Mouse (Mus musculus): Measurements from ENCODE around the gene 2310057M21Rik. TPM values are rescaled to one million over a fixed set of nuclear protein-coding genes. Genes with fewer than 3 reads are reported as not detected.
"Not testable (repeated sequence)": the region's sequence is repeated elsewhere in the genome, so short reads cannot be mapped to it uniquely, and the experiment has no call there.

The 2310057M21Rik gene
- 15.4 and 16.1 TPM in 2 replicates for polyA plus RNA-seq (2015; fragmentation: Nextera tagmentation; extraction: Ambion mirVana)

- Histone ChIP-seq H3K27me3 (no peaks in the 10 kb centered on the region), H3K9ac (peak within 1 kb of the TSS; percentile 88), H3K4me3 (peak within 1 kb of the TSS; percentile 86), H3K36me3 (peaks cover 16% of the 10 kb centered on the region), H3K9me3 (replicated peaks) (no peaks in the 10 kb centered on the region), H3K27ac (peak within 1 kb of the TSS; percentile 97), H3K4me2 (peak within 1 kb of the TSS; percentile 93), H3K4me1 (replicated peaks) (peaks cover 16% of the 10 kb centered on the region)
- ATAC-seq (replicated peaks; ENCODE audit: insufficient number of reproducible peaks, insufficient read depth, low FRiP score, low read depth), result peak; percentile 97
- WGBS, result under 1% methylated on average over 55 of the region's 55 CpGs
Measured at GRCm38 (mm10) chr7:131362615-131363300, at the start of gene 2310057M21Rik. Gene 2310057M21Rik (minus strand): TSS chr7:131362759.

DNA sequence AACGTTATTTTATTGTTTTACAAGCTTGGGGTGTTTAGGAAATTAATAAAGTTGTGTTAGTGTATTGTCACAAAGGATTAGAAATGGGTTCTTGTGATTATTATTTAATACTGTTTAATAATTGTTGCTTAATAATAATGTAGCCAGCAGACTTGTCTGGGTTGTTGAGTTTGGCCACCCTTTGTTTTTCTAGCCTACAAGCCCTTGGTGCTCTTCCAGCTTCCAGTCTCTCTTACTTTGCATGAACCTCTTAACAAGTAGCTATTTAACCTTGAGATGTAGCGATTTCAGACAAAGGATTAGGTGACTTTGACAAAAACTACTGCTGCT is 49.3 kb upstream of the 2310057M21Rik start:
- Histone ChIP-seq H3K27ac (no peak overlapping the region), H3K9ac (no peak overlapping the region), H3K4me2 (peak overlapping the region; percentile 21; the same call in 1 of the 2 replicates), H3K4me1 (replicated peaks) (peaks cover 18% of the 10 kb centered on the region), H3K4me3 (no peak overlapping the region), H3K36me3 (no peaks in the 10 kb centered on the region), H3K27me3 (no peaks in the 10 kb centered on the region), H3K9me3 (replicated peaks) (no peaks in the 10 kb centered on the region)
- no peak for ATAC-seq (replicated peaks; ENCODE audit: insufficient number of reproducible peaks, insufficient read depth, low FRiP score, low read depth)
- WGBS, result 49% methylated on average over 2 of the region's 2 CpGs

DNA sequence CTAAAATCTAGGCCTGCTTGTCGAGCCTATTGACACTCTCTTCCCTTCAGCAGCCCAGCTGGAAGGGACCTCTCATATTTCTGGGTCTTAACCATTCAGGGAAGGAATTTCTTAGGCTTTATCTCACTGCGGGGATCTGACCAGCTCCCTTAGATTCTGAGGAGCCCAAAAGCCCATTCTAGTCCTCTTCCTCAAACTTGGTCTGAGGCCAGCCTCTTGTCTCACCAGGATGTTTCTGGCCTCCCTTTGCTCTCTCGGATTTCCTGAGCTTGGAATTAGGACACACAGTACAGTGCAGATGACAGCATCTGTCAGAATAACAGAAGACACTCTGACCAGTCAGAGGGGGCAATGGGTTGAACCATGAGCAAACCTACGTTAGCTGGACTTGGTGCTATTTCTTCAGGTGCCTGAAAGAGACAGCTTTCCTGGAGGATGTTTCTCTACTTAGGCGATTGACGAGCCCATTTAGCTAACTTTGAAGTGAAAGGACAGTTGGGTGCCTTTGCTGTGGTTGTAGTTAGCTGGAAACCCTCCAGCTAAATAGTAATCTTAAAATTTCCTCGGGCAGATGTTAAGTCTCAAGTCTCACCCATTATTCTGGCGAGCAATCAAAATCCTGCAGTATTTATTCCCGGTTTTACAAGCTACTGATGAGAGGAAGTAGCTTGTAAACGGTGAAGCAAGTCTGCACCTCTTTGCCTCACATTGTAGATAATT is 48.8 kb upstream of the 2310057M21Rik start:
- H3K4me3 ChIP-seq, result peak overlapping the region; percentile 91
- H3K4me1 ChIP-seq (replicated peaks), result peaks cover 18% of the 10 kb centered on the region
- H3K36me3 ChIP-seq, result no peaks in the 10 kb centered on the region
- 33% methylated on average over 10 of the region's 10 CpGs for WGBS
- H3K27ac ChIP-seq, result peak overlapping the region; percentile 80
- no peaks in the 10 kb centered on the region for H3K9me3 ChIP-seq (replicated peaks)
- no peaks in the 10 kb centered on the region for H3K27me3 ChIP-seq
- H3K4me2 ChIP-seq, result peak overlapping the region; percentile 68
- peak overlapping the region; percentile 93 for H3K9ac ChIP-seq
- no peak for ATAC-seq (replicated peaks; ENCODE audit: insufficient number of reproducible peaks, insufficient read depth, low FRiP score, low read depth)

- H3K4me2 ChIP-seq, result peak within 1 kb of the TSS; percentile 68
- under 1% methylated on average over 42 of the region's 42 CpGs for WGBS
- no peaks in the 10 kb centered on the region for H3K36me3 ChIP-seq
- H3K4me3 ChIP-seq, result peak within 1 kb of the TSS; percentile 91
- no peaks in the 10 kb centered on the region for H3K27me3 ChIP-seq
- no peaks in the 10 kb centered on the region for H3K9me3 ChIP-seq (replicated peaks)
- peak; percentile 98 for ATAC-seq (replicated peaks; ENCODE audit: insufficient number of reproducible peaks, insufficient read depth, low FRiP score, low read depth)
- peak within 1 kb of the TSS; percentile 80 for H3K27ac ChIP-seq
- peaks cover 18% of the 10 kb centered on the region for H3K4me1 ChIP-seq (replicated peaks)
- H3K9ac ChIP-seq, result peak within 1 kb of the TSS; percentile 93
Measured at GRCm38 (mm10) chr7:131410416-131411058, 48.0 kb upstream of the 2310057M21Rik start, which contains the start of the genes Ikzf5 and Acadsb. Gene Ikzf5 (minus strand): TSS chr7:131410521. Gene Acadsb (plus strand): TSS chr7:131410601.

DNA sequence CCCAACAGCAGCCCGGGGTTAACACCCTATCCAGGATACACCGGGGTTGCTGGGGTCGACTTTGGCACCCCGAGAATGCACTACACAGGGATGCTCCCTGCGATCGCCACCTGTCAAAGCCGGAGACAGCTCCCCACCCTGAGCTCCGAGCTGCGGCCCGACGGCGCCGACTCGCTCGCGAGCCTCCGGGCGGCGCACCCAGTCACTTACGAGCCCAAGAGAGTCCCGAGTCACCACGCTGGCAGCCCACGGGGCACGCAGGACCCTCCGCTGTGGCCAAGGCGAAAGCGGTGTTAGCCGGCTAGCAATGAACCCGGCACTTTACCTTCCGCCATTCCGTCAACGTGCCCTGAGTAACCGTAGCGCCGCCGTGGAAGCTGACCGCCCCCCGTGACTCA is 47.4 kb upstream of the 2310057M21Rik start:
- H3K9me3 ChIP-seq (replicated peaks), result no peaks in the 10 kb centered on the region
- peak overlapping the region; percentile 93 for H3K9ac ChIP-seq
- peak; percentile 50 for ATAC-seq (replicated peaks; ENCODE audit: insufficient number of reproducible peaks, insufficient read depth, low FRiP score, low read depth)
- H3K36me3 ChIP-seq, result no peaks in the 10 kb centered on the region
- WGBS, result 0% methylated on average over 38 of the region's 38 CpGs
- H3K4me3 ChIP-seq, result peak overlapping the region; percentile 91
- peak overlapping the region; percentile 70 for H3K27ac ChIP-seq
- peaks cover 18% of the 10 kb centered on the region for H3K4me1 ChIP-seq (replicated peaks)
- H3K4me2 ChIP-seq, result peak overlapping the region; percentile 68
- no peaks in the 10 kb centered on the region for H3K27me3 ChIP-seq

DNA sequence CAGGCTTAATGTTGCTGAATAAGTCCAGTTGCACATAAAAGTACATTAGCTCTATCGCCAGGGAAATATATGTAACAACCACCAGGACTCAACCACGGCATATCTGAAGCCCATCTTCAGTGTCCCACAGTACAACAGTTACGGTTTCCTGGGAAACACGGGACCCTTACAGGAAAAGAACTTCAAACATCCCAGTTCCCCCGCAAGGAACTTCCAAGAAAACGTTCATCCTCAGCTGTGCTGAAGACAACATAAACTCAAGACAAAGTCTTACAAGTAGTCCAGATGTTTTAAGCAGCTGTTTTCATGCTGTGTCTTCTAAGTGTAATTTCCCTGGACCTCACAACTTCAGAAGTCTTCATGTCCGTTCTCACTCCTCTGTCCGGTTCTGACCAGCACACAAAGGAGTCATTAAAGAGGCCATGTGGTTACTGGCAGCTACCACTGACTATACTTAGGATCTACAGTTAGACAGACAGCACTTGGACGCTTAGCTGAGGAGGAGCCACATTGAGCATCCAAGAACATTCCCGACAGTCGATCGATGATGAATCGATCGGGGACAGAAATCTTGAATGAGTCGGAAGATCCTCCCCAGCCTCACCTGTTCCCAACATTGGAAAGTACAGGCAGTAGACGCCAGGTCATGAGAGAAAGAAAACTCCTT is 46.9 kb upstream of the 2310057M21Rik start:
- no peaks in the 10 kb centered on the region for H3K27me3 ChIP-seq
- peak overlapping the region; percentile 93 for H3K9ac ChIP-seq
- no peak overlapping the region for H3K27ac ChIP-seq
- no peak for ATAC-seq (replicated peaks; ENCODE audit: insufficient number of reproducible peaks, insufficient read depth, low FRiP score, low read depth)
- peak overlapping the region; percentile 91 for H3K4me3 ChIP-seq
- H3K4me1 ChIP-seq (replicated peaks), result peaks cover 18% of the 10 kb centered on the region
- no peaks in the 10 kb centered on the region for H3K36me3 ChIP-seq
- peak overlapping the region; percentile 68 for H3K4me2 ChIP-seq
- 8% methylated on average over 16 of the region's 16 CpGs for WGBS
- H3K9me3 ChIP-seq (replicated peaks), result no peaks in the 10 kb centered on the region

GRCm38 (mm10) chr7:131391761-131392160 is 29.2 kb upstream of the 2310057M21Rik start:
- not testable (repeated sequence) for H3K9me3 ChIP-seq (replicated peaks); ATAC-seq (replicated peaks; ENCODE audit: insufficient number of reproducible peaks, insufficient read depth, low FRiP score, low read depth); H3K27me3 ChIP-seq; H3K27ac ChIP-seq; H3K4me1 ChIP-seq (replicated peaks); H3K4me3 ChIP-seq; H3K4me2 ChIP-seq; H3K9ac ChIP-seq
- H3K36me3 ChIP-seq, result peaks cover 23% of the 10 kb centered on the region
- WGBS, result 82% methylated on average over 7 of the region's 7 CpGs

DNA sequence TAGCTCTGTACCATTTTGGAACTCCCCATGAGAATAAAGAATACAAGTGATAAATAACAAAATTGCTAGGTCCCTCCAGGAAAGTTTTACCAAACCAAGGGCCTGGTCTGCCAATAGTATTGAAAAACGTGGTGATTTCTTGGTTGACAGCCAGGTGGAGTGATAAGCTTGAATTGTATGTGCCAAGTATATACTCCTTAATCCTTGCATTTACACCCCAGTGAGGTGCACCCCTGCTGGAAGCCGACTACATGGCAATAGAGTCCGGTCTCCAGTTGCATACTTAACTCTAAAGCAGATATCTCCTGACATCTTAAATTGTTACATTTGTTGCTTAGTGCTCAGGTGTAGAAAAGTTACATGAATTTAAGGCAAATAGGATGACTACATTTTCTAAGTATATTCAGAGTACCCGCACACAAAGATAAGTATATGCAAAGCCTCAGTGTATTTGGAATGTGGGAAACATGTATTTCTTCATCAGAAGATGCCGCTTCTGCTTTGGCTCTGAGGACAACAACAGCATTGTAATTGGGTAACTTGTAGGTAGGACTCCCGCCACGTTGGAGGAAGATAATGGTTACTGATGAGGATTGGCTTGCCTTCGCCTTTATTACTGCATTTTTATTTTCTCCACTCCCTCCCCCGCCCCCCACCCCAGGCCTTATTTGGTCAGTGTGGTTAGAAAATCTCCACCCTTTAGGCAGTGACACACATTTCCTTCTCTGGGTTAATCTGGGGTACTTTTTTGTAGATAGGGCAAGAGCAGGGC is 9.5 kb upstream of the 2310057M21Rik start:
- H3K36me3 ChIP-seq, result peaks cover 10% of the 10 kb centered on the region
- peak overlapping the region; percentile 66 for H3K4me3 ChIP-seq
- peak overlapping the region; percentile 65 for H3K4me2 ChIP-seq
- H3K27ac ChIP-seq, result peak overlapping the region; percentile 98
- 61% methylated on average over 9 of the region's 9 CpGs for WGBS
- ATAC-seq (replicated peaks; ENCODE audit: insufficient number of reproducible peaks, insufficient read depth, low FRiP score, low read depth), result no peak
- H3K4me1 ChIP-seq (replicated peaks), result peaks cover 11% of the 10 kb centered on the region
- peak overlapping the region; percentile 84 for H3K9ac ChIP-seq
- H3K27me3 ChIP-seq, result no peaks in the 10 kb centered on the region
- no peaks in the 10 kb centered on the region for H3K9me3 ChIP-seq (replicated peaks)

DNA sequence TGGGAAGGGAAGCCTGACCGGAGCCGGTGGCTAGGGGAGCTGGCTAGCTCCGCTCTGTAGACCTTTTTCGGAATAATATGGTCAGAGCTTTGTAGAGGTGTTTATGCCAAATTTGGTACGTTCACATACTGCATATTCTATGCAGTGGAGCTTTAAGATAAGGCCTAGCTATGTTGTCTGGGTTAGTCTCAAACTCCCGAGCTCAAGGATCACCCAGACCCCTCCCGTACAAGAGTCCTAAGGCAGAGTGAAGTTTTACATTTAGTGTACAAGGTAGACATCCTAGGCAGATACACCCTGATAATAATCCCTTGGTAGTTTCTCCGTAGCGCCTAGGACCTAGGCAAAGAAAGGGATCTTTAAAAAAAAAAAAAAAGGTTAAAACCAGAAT is 8.9 kb upstream of the 2310057M21Rik start:
- peak overlapping the region; percentile 98 for H3K27ac ChIP-seq
- WGBS, result 4% methylated on average over 9 of the region's 9 CpGs
- H3K9me3 ChIP-seq (replicated peaks), result no peaks in the 10 kb centered on the region
- no peaks in the 10 kb centered on the region for H3K27me3 ChIP-seq
- peaks cover 10% of the 10 kb centered on the region for H3K36me3 ChIP-seq
- peak overlapping the region; percentile 65 for H3K4me2 ChIP-seq
- H3K9ac ChIP-seq, result peak overlapping the region; percentile 84
- no peak for ATAC-seq (replicated peaks; ENCODE audit: insufficient number of reproducible peaks, insufficient read depth, low FRiP score, low read depth)
- peak overlapping the region; percentile 66 for H3K4me3 ChIP-seq
- peaks cover 11% of the 10 kb centered on the region for H3K4me1 ChIP-seq (replicated peaks)

DNA sequence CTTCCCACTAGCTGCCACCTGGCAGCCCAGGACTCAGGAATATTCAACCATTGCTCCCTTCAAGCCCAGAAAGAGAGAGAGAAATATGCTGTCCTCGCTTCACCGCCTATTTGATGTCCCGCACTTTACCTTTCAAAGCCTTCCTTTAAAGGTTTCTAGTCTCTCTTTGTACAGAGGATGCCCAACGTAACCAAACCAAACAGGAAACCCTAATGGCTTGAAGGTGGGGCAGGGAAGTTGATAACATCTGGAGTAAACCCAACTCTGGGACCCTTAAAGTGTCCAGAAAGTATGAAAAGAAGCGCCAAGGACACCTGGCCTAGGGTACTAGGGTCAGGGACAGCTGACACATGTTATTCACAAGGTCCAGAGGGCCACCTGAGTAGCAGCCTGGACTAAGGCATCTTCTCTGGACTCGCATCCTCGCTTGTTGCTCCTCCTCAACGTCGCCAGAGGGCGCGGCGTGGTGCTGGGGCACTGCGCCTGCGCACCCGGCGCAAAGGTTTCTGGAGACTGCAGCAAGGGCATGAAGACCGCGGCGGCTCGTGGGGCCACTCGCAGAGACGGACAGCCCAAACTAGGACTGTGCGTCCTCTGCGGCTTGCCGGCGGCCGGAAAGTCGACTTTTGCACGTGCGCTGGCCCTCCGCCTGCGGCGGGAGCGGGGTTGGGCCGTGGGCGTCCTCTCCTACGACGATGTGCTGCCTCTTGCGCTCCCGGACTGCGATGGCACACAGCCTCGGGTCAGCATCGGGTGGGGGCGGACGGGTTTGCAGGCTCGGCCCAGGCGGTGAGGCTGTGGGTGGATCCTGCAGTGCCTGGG is 8.3 kb upstream of the 2310057M21Rik start, which contains the start of gene Pstk:
TSS of gene Pstk (plus strand) at position 494 of the 822 bp plus-strand sequence.
- Histone ChIP-seq H3K9me3 (replicated peaks) (no peaks in the 10 kb centered on the region), H3K27ac (peak within 1 kb of the TSS; percentile 98), H3K9ac (peak within 1 kb of the TSS; percentile 84), H3K36me3 (peaks cover 10% of the 10 kb centered on the region), H3K27me3 (no peaks in the 10 kb centered on the region), H3K4me2 (peak within 1 kb of the TSS; percentile 65), H3K4me3 (peak within 1 kb of the TSS; percentile 66), H3K4me1 (replicated peaks) (peaks cover 11% of the 10 kb centered on the region)
- WGBS, result 4% methylated on average over 47 of the region's 47 CpGs
- peak; percentile 92 for ATAC-seq (replicated peaks; ENCODE audit: insufficient number of reproducible peaks, insufficient read depth, low FRiP score, low read depth)
